Mouse (Mus musculus) mesoderm, embryonic 11.5 days (tissue): ENCODE data around the gene Rab9b.
A peak's percentile ranks its signal among the peaks of the same experiment; 100 is the strongest.

Experiments used
- DNase-seq: peaks from one replicate; pipeline ENCODE4 v3.0.0-alpha.2; 2012; ENCODE audit warnings: low read depth, low spot score

Rab9b gene

GRCm38 (mm10) chrX:136868061-136869040 is at the start of gene Rab9b:
Gene Rab9b (minus strand): TSS chrX:136868755.
- peak; percentile 43 for DNase-seq

DNA sequence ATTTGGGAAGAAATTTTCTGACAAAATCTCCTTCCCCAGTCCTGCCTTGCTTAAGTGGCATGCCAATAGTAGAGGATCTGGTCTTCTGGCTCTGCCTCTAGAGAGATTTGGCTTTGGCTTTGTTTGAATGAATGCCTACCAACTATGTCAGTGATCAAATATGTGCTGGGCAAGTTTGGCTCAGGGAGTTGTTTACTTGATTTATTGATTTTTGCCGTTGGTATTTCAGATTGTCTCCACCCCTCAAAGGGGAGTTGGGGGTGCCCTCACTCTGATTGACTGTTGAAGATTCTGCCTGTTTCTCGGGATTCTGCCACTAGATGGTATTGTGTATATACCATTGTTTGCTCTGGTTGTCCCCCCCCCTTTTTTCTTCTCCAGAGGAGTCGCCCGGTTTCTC is 35.8 kb upstream of the Rab9b start:
- DNase-seq = no peak

- DNase-seq = peak; percentile 4
These were observed 27.2 kb upstream of the Rab9b start for GRCm38 (mm10) chrX:136895757-136896156.

- DNase-seq = no peak
These were observed 18.3 kb downstream of the Rab9b start for GRCm38 (mm10) chrX:136850300-136850699.

DNA sequence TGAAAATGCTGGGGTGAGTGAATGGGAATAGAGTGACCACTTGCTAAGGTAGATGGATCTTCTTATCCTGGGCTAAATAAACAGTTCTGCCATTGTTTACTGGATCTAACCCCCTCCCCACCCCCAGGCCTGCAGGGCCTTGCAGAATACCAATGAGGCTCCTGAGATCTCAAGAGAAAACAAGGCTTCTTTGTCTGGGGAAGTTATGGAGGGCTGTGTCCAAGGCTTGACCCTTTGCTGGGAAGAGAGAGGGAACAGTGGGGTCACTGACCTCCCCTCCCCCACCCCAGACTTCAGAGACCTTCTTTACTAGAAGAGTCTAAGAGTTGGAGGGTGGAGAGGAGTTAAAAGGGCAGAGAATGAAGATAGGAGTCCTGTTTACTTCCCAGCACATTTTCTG is 39.9 kb downstream of the Rab9b start:
- DNase-seq = peak; percentile 23

DNA sequence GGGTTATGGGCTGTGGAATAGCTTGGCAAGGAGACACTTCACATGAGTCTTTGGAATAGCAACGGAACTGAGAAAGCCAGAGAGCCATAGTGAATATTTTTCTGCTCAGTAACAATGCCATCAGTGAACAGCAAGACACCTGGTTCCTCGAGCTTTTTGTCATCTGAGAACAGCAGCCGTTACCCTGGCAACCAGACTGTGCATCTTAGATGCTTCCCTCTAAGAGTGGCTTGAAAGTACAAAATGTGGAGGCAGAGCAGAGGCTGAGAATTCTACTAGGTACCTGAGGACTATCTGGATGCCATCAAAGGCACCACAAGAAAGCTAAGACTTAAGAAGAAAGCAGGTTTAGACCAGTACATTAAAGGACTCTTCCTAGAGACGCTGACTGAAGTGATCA is 43.5 kb downstream of the Rab9b start:
- DNase-seq = no peak

DNA sequence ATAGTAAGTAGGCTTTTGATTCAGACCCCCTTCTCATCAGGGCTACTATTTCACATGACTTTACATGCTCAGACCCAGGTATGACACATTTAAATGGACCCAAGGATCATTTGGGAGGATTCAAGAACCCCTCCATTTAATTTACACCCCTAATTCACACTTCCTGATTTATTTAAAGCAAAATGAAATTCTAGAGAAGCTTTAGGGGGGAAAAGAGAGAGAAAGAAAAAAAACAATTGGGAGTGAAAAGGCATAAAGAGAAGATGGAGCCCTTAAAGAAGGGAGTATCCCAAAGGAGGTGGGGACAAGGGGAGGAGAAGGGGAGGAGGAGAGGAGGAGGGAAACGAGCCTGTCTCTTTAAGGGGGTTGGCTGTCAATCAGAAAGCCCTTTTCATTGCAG is 46.2 kb downstream of the Rab9b start, which contains the start of gene Plp1:
Gene Plp1 (plus strand): TSS at position 301 of the 400 bp plus-strand sequence.
- no peak for DNase-seq

DNA sequence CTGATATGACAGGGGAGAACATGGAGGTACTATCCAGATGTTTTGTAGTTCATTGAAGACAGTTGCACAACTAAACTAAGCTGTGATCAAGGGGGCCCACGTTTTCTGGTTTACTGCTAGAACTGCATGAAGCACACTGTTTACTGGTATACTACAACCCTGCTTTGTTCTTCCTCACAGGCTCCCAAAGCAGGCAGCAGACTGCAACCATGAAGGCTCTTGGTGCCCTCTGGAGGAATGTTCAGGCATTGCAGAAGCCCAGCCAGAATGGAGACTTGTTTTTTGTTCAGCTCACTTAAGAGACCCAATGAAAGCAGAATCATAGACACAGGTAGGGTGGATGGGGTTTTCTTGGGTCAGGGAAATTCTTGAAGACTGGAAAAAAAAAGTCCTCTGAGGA is 48.3 kb downstream of the Rab9b start:
- peak; percentile 66 for DNase-seq

DNA sequence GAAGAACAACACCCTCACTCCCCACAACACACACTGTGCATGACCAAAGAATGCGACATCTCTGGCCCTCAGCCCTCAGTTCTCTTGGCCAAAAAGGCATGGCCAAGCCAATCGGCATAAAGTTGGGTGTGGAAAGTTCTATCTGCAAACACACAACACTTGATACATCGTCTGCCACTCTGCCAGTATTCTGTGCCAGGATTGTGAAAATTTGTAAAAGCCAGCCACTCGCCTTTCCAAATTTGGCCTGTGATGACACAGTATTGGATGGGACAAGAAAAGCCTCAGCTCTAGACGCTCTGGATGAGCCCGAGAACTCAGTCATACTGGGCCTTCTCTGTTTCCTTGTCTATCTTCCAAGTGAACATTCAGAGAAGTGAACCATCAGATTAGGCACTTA is 48.8 kb downstream of the Rab9b start:
- DNase-seq = no peak
